In genomic region chr14:23529229-23529628, GRCm38 (mm10) we compare ENCODE assay signal across 15 mouse cellular contexts.
DNase-seq lines count a peak whose midpoint lies in the region; ATAC-seq and TF ChIP-seq lines count a peak whose summit lies in the region.
"Had no signal": no experiment of that assay in that cellular context is flagged by ENCODE, and none has a peak within 500 bp of the region (broad histone marks: within the 10 kb centered on the region; RNA-seq: fewer than 3 reads in every experiment).

No protein-coding gene starts in this region.

- no peak overlapping the region for H3K9ac ChIP-seq in midbrain, embryonic 16.5 days (ENCODE audit: low read depth, low read length)
- no peak overlapping the region for H3K9ac ChIP-seq in embryonic facial prominence, embryonic 15.5 days
- no peak overlapping the region for H3K9ac ChIP-seq in stomach, postnatal 0 days (ENCODE audit: low read length)
- H3K9ac ChIP-seq: hindbrain, embryonic 15.5 days; intestine, embryonic 15.5 days; midbrain, embryonic 13.5 days had no signal

- no peak for DNase-seq in layer of hippocampus, adult 2 months (ENCODE audit: low spot score in 2 of 2)
- DNase-seq in layer of hippocampus, postnatal 36 days = no peak
- no peak for DNase-seq in midbrain, embryonic 10.5 days (ENCODE audit: low spot score)
- DNase-seq in stomach, postnatal 0 days (ENCODE audit: low spot score) = no peak
- DNase-seq in spleen, postnatal 36 days (ENCODE audit: low spot score in 2 of 2) = no peak
- DNase-seq in retina, embryonic 14.5 days (ENCODE audit: low spot score) = no peak

- no peak for TF ChIP-seq CTCF in layer of hippocampus, adult 2 months (conservative IDR thresholded peaks at IDR 0.05)
- peak; percentile 44 for TF ChIP-seq CTCF in stomach, postnatal 0 days (IDR thresholded peaks at IDR 0.05; ENCODE audit: low read depth)

- no peaks in the 10 kb centered on the region; the same call in 1 of the 2 replicates for H3K27me3 ChIP-seq in midbrain, embryonic 10.5 days (ENCODE audit: low read depth, poor library complexity, severe bottlenecking)
- H3K27me3 ChIP-seq in midbrain, embryonic 16.5 days (ENCODE audit: control insufficient read depth, insufficient read depth, low read depth, low read length) = no peaks in the 10 kb centered on the region
- no peaks in the 10 kb centered on the region for H3K27me3 ChIP-seq in embryonic facial prominence, embryonic 15.5 days
- H3K27me3 ChIP-seq in stomach, postnatal 0 days (ENCODE audit: control insufficient read depth, insufficient read depth, low read length) = no peaks in the 10 kb centered on the region
- H3K27me3 ChIP-seq: CH12.LX; hindbrain, embryonic 15.5 days; intestine, embryonic 15.5 days; midbrain, embryonic 13.5 days had no signal

- no peak overlapping the region for H3K4me3 ChIP-seq in layer of hippocampus, adult 2 months
- H3K4me3 ChIP-seq in midbrain, embryonic 10.5 days = no peak overlapping the region
- H3K4me3 ChIP-seq in midbrain, embryonic 16.5 days (ENCODE audit: low read depth, low read length) = no peak overlapping the region
- H3K4me3 ChIP-seq in embryonic facial prominence, embryonic 15.5 days (replicated peaks) = no peak overlapping the region
- no peak overlapping the region for H3K4me3 ChIP-seq in stomach, postnatal 0 days (ENCODE audit: low read depth, low read length)
- H3K4me3 ChIP-seq: hindbrain, embryonic 15.5 days; intestine, embryonic 15.5 days; midbrain, embryonic 13.5 days had no signal

- H3K4me2 ChIP-seq in midbrain, embryonic 16.5 days (ENCODE audit: low read length) = no peak overlapping the region
- H3K4me2 ChIP-seq in embryonic facial prominence, embryonic 15.5 days (replicated peaks) = no peak overlapping the region
- H3K4me2 ChIP-seq in stomach, postnatal 0 days (replicated peaks; ENCODE audit: low read depth) = no peak overlapping the region
- H3K4me2 ChIP-seq: heart, embryonic 11.5 days; hindbrain, embryonic 15.5 days; intestine, embryonic 15.5 days; midbrain, embryonic 13.5 days had no signal

- H3K4me1 ChIP-seq in midbrain, embryonic 10.5 days = 0 out of 2 replicates have a peak, but pooled peaks cover 2% of the 10 kb centered on the region
- no peaks in the 10 kb centered on the region for H3K4me1 ChIP-seq in midbrain, embryonic 16.5 days (ENCODE audit: control insufficient read depth, insufficient read depth, low read length)
- H3K4me1 ChIP-seq in embryonic facial prominence, embryonic 15.5 days = peaks cover 15% of the 10 kb centered on the region
- 0 out of 2 replicates have a peak, but pooled peaks cover 2% of the 10 kb centered on the region for H3K4me1 ChIP-seq in stomach, postnatal 0 days (replicated peaks; ENCODE audit: control insufficient read depth, insufficient read depth)
- H3K4me1 ChIP-seq: hindbrain, embryonic 15.5 days; intestine, embryonic 15.5 days; midbrain, embryonic 13.5 days had no signal

- no peak for ATAC-seq in midbrain, embryonic 16.5 days
- ATAC-seq in embryonic facial prominence, embryonic 15.5 days (ENCODE audit: insufficient number of reproducible peaks, low FRiP score, low TSS enrichment, low read depth) = no peak; the same call in 1 of the 2 replicates
- no peak for ATAC-seq in stomach, postnatal 0 days (ENCODE audit: low FRiP score, low TSS enrichment)
- ATAC-seq: activated CD4-positive, CD25-positive, alpha-beta regulatory T cell, adult 4 months; intestine, embryonic 15.5 days; midbrain, embryonic 13.5 days had no signal

- WGBS in midbrain, embryonic 10.5 days = 42% methylated on average over 1 of the region's 1 CpGs
- WGBS in midbrain, embryonic 16.5 days = 62% methylated on average over 1 of the region's 1 CpGs
- WGBS in embryonic facial prominence, embryonic 15.5 days = 45% methylated on average over 1 of the region's 1 CpGs
- WGBS in stomach, postnatal 0 days = 80% methylated on average over 1 of the region's 1 CpGs

- 0 out of 2 replicates have a peak, but pooled peaks cover under 1% of the 10 kb centered on the region for H3K9me3 ChIP-seq in midbrain, embryonic 10.5 days (replicated peaks)
- no peaks in the 10 kb centered on the region for H3K9me3 ChIP-seq in midbrain, embryonic 16.5 days (replicated peaks; ENCODE audit: control insufficient read depth, low read length, poor library complexity, severe bottlenecking)
- no peaks in the 10 kb centered on the region for H3K9me3 ChIP-seq in embryonic facial prominence, embryonic 15.5 days (replicated peaks)
- H3K9me3 ChIP-seq in stomach, postnatal 0 days (ENCODE audit: control insufficient read depth, low read length) = no peaks in the 10 kb centered on the region
- H3K9me3 ChIP-seq: hindbrain, embryonic 15.5 days; intestine, embryonic 15.5 days had no signal

- H3K27ac ChIP-seq in layer of hippocampus, adult 2 months = 0 out of 2 replicates have a peak overlapping the region, but pooled peaks have one; percentile 4
- H3K27ac ChIP-seq in midbrain, embryonic 10.5 days (replicated peaks) = peak overlapping the region; percentile 46; the same call in 1 of the 2 replicates
- no peak overlapping the region for H3K27ac ChIP-seq in midbrain, embryonic 16.5 days (ENCODE audit: low read length)
- H3K27ac ChIP-seq in embryonic facial prominence, embryonic 15.5 days (replicated peaks) = peak overlapping the region; percentile 81
- no peak overlapping the region for H3K27ac ChIP-seq in stomach, postnatal 0 days (replicated peaks)
- H3K27ac ChIP-seq: hindbrain, embryonic 15.5 days; intestine, embryonic 15.5 days; midbrain, embryonic 13.5 days had no signal

- H3K36me3 ChIP-seq in midbrain, embryonic 10.5 days = no peaks in the 10 kb centered on the region
- H3K36me3 ChIP-seq in midbrain, embryonic 16.5 days (ENCODE audit: control insufficient read depth, insufficient read depth, low read length) = no peaks in the 10 kb centered on the region
- no peaks in the 10 kb centered on the region for H3K36me3 ChIP-seq in embryonic facial prominence, embryonic 15.5 days
- no peaks in the 10 kb centered on the region for H3K36me3 ChIP-seq in stomach, postnatal 0 days (ENCODE audit: control insufficient read depth, insufficient read depth, low read length)
- H3K36me3 ChIP-seq: G1E; hindbrain, embryonic 15.5 days; intestine, embryonic 15.5 days; midbrain, embryonic 13.5 days had no signal

- no peak for TF ChIP-seq EP300 in stomach, postnatal 0 days (optimal IDR thresholded peaks at IDR 0.05)

Comparison
In these comparisons a context has a peak if more than half of its experiments do, and no peak if none do; other contexts are left out.
1. H3K27ac ChIP-seq: peak in layer of hippocampus, adult 2 months (single experiment), midbrain, embryonic 10.5 days (single experiment) and embryonic facial prominence, embryonic 15.5 days (single experiment); none in midbrain, embryonic 16.5 days (single experiment) and stomach, postnatal 0 days (single experiment).